Mouse (Mus musculus) ES-Bruce4 (cell line): ENCODE results near the gene Nol6.

Experiments used
- CTCF ChIP-seq: IDR thresholded peaks from one replicate; pipeline ENCODE4 v1.8.1; 2011; ENCODE audit warnings: low read depth, low read length
- EP300 ChIP-seq: IDR thresholded peaks from 2 replicates; pipeline ENCODE4 v1.6.1; 2011; ENCODE audit warnings: low read depth, low read length; ENCODE audit not compliant: insufficient read depth

DNA sequence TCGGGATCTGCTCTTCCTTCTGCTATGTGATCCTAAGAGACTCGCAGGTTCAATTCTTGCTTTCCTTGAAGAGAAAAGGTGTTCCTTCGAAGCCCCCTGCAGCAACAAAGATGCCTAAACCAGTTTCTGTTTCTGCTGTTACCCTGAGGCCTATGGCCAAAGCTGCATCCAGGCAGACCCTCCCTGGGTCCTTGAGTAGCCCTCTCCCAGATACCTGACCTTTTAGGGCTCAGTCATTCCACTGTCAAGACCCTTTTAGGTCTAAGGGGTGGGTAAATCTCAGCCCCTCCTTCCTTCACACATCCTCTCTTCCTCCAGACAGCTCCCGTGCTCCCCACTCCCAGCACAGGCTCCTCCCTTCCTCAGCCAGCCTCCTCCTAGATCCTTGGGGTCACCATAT is 35.1 kb downstream of the Nol6 start:
- TF ChIP-seq CTCF (no peak), EP300 (no peak)
